Mouse (Mus musculus): ENCODE measurements around the gene Zbtb18.

The Zbtb18 gene

DNA sequence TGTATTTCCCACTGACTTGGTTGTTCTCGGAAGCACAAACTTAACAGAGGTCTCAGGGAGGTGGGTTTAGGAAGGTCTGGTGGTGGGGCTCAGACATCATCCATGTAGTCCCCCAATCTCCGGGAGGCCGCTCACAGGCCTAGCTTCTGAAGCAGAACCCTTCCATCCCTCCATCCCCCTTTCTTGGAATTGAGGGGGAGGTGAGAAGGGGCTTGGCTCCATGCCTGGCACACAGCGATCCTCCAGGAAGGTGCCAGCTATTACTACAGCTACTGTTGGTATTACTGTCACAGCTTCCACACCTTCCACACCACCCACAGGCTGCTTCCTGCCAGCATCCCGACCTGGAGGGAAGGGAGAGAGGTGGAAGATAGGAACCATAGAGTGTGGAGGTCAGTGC is 26.3 kb downstream of the Zbtb18 start:
- in situ Hi-C loops (cut with MboI; ENCODE audit: low pct_unique_long_range_greater_than_20kb in 1 of 2, low sequenced_read_pairs in 2 of 2, unreplicated experiment in 1 of 2) = no loop called here

DNA sequence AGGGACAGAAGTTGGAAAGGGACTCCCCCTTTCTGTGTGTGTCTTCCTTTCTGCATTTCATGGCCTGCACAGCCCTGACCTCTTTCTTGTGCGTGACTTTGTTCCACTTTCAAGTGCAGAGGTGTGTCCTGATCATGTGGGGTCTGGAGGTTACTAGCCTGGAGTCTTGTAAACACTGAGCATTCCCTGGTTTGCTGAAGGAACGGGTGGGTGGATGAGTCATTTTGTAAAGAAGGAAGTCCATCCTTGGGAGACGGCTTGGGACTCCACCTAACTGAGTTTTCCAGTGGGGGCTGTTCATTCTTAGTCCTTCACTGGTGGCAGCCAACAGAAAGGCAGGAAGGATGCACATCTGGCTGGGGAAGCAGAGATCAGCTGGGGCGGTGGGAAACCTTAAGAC is 27.9 kb downstream of the Zbtb18 start:
- in situ Hi-C loops (cut with MboI; ENCODE audit: low pct_unique_long_range_greater_than_20kb in 1 of 2, low sequenced_read_pairs in 2 of 2, unreplicated experiment in 1 of 2) = no loop called here

DNA sequence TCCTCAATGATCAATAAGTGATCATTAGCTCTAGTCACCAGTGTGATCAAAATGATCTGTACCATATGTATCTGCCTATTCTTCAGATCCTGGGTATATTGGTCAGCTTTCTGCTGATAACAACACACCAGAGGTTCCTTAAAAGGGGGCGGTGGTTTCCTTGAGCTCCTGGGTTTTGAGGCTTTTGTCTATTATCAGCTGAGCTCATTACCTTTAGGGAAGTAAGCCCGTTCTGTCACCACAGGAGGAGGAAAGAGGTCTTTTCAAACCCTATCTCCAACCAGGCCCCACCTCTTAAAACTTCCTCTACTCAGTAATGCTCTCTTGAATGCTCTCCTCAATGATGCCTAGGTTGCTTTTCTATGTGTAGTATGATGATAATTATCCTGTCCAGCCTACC is 28.8 kb downstream of the Zbtb18 start:
- in situ Hi-C loops (cut with MboI; ENCODE audit: low pct_unique_long_range_greater_than_20kb in 1 of 2, low sequenced_read_pairs in 2 of 2, unreplicated experiment in 1 of 2) = no loop called here

DNA sequence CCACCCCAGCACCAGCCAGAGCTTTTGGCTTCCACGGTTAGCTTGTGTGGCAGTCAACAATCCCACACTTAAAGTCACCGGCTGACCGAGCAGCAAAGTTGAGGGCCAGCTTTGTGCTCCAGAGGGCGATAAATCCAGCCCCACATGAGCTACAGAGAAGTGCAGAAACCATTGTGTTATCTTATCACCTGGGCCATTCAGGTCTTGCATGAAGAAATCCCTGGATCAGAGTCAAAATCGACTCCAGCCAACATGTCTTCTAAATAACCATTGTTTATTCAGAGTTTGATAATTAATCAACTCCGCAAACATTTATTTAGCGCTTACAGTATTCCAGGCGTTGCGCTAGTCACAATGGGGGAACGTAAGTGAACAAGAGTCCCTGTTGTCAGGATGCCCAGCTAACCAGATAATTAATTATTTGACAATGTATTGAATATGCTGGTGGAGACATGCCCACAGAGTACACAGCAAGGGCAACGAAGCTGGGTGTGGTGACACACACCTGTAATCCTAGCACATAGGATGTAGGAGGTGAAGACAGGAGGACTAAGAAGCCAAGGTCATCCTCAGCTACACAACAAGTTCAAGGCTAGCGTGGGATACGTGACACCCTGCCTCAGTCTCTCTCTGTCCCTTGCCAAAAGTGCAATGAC is 33.5 kb downstream of the Zbtb18 start:
- in situ Hi-C loops (cut with MboI; ENCODE audit: low pct_unique_long_range_greater_than_20kb in 1 of 2, low sequenced_read_pairs in 2 of 2, unreplicated experiment in 1 of 2) = no loop called here

DNA sequence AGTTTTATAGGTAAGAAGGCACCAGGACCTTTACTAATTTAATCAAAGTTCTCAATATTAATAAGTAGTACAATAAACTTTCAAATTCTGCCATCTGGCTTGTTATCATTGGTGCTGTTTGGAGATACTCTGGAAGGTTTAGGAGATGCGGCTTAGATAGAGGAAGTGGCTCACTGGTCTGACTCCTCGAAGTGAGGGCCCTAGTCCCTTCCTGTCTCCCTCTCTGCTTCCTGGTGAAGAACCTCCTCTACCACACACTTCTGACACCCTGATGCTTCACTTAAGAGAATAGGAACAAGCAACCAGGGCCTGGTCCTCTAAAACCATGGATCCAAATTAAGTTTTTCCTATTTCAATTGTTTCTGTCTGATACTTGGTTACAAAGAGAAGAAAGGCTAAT is 36.4 kb downstream of the Zbtb18 start:
- in situ Hi-C loops (cut with MboI; ENCODE audit: low pct_unique_long_range_greater_than_20kb in 1 of 2, low sequenced_read_pairs in 2 of 2, unreplicated experiment in 1 of 2) = no loop called here

DNA sequence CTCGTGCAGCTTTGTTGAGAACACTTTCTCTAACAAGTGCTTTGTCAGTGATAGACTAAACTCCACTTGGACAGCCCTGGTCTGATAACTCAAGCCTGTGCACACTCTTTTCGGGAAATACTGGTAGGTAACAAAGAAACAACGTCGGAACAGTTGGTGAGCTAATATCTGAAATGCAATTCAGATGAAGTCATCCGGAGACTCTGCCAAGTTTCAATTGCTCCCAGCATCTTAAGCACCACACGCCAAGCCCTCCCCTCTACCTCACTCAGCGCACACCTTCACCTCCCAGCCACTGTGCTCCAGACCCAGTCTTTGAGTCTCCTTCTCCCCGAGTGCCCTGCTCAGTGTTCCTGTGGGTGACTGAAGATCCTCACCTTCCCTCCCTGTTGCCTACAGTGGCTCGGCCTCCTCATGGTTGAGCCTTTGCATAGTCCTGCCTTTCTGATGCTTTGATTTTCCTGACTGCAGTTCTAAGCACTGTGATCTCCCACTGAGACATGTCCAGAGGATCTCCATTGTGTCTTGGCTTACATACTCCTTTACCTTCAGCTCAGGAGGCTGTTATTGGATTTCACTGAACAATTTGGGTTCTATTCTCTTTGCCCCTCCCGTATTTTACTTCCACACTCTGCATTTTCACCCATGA is 37.3 kb downstream of the Zbtb18 start:
- in situ Hi-C loops (cut with MboI; ENCODE audit: low pct_unique_long_range_greater_than_20kb in 1 of 2, low sequenced_read_pairs in 2 of 2, unreplicated experiment in 1 of 2) = no loop called here

GRCm38 (mm10) chr1:177483612-177484011 is 41.5 kb downstream of the Zbtb18 start:
- in situ Hi-C loops (cut with MboI; ENCODE audit: low pct_unique_long_range_greater_than_20kb in 1 of 2, low sequenced_read_pairs in 2 of 2, unreplicated experiment in 1 of 2) = no loop called here

DNA sequence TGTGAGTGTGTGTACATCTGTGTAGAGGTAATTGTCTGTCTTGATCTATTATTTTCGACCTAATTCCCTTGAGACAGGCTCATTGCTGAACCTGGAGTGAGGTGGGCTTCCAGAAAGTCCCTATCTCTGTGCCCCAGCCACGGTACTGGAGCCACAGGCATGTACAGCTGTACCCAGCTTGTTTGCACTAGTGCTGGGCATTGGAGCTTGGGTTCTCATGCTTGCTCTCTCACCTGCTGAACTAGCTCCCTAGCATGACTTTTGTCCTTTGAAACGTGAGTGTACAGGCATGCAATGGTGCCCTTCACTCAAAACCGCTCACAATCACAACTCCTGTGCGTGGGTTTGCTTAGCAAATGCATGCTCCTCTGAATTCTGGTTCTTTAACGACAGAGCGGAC is 42.1 kb downstream of the Zbtb18 start:
- in situ Hi-C loops (cut with MboI; ENCODE audit: low pct_unique_long_range_greater_than_20kb in 1 of 2, low sequenced_read_pairs in 2 of 2, unreplicated experiment in 1 of 2) = no loop called here

DNA sequence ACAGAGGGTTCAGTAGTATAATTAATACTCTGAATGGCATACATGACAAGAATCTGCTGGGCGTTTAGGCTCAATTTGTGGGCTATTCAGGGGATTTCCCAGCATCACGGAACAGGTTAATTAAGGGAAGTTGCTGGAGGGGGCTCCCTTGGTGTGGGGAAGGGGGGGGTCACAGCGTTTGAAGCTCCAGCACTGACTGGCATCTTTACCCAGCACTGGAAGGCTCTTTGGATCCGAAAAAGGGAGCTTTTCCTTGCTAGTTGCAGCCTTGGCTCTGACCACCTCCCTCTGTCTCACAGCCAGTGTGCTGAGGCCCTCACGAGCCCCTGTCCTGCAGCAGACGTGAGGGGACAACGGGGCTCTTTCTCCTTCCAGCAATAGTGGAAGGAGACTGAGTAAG is 42.5 kb downstream of the Zbtb18 start:
- in situ Hi-C loops (cut with MboI; ENCODE audit: low pct_unique_long_range_greater_than_20kb in 1 of 2, low sequenced_read_pairs in 2 of 2, unreplicated experiment in 1 of 2) = no loop called here

DNA sequence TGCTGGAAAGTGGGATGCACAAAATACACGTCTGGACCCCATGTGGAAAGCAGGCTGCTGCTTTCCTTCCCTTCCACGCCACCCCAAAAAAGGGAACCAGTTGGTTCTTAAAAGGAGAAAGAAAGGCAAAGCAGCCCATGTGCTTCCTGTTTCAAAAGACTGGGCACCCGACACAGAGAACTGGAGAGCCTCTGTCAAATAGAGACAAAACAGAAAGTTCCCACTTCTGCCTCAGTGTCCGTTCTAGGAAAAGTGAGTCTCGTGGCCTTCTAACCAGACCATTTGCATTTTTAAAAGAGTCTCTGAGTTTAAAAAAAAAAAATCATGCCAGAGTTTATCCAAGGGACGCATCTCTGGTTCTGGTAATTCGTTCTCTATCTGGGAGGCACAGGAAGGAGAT is 47.7 kb downstream of the Zbtb18 start:
- in situ Hi-C loops (cut with MboI; ENCODE audit: low pct_unique_long_range_greater_than_20kb in 1 of 2, low sequenced_read_pairs in 2 of 2, unreplicated experiment in 1 of 2) = no loop called here

GRCm38 (mm10) chr1:177490808-177491207 is 48.7 kb downstream of the Zbtb18 start:
- in situ Hi-C loops (cut with MboI; ENCODE audit: low pct_unique_long_range_greater_than_20kb in 1 of 2, low sequenced_read_pairs in 2 of 2, unreplicated experiment in 1 of 2) = no loop called here

DNA sequence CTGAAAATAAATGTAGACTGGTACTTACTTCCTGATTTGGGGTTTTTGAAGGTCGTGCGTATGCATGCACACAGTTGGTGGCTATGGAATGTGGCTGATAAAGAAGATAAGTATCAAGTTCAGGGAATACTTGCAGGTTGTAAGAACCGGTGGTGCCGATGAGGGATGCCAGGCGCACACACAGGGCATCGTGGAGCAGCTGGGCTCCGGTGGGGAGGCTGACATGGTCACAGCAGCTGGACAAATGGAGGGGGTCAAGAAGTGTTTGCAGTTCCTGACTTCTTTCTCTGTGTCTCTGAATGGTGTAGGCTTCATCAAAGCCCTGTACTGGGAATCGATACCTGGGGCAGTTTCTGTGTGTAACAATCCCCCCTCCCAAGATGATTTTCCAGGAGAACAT is 49.1 kb downstream of the Zbtb18 start:
- in situ Hi-C loops (cut with MboI; ENCODE audit: low pct_unique_long_range_greater_than_20kb in 1 of 2, low sequenced_read_pairs in 2 of 2, unreplicated experiment in 1 of 2) = no loop called here

DNA sequence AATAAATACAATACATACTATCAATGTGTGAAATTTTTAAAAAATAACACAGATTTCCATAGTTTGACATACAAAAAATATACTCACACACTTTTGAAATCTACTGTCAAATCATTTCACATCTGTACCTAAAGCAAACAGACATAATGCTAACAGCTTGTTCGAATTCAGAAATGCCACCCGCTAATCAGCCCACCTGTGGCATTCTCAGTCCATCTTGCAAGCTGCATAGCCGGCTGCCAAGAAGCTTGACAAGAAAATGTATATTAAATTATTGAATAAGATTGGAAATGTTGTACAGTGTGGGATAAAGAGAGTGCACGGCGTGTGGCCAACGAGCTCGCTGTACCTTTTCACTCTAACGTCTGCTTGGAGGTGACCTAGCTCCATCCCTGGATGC is 52.2 kb downstream of the Zbtb18 start:
- in situ Hi-C loops (cut with MboI; ENCODE audit: low pct_unique_long_range_greater_than_20kb in 1 of 2, low sequenced_read_pairs in 2 of 2, unreplicated experiment in 1 of 2) = no loop called here

- in situ Hi-C loops (cut with MboI; ENCODE audit: low pct_unique_long_range_greater_than_20kb in 1 of 2, low sequenced_read_pairs in 2 of 2, unreplicated experiment in 1 of 2) = no loop called here
Observed at GRCm38 (mm10) chr1:177494913-177495542, 52.9 kb downstream of the Zbtb18 start.
